Mouse (Mus musculus) urinary bladder, postnatal 14 days (tissue): ENCODE data around the gene Gm10959.
"Not testable (repeated sequence)": the region's sequence is repeated elsewhere in the genome, so short reads cannot be mapped to it uniquely, and the experiment has no call there.

Experiments
- DNase-seq: peaks from one replicate; pipeline ENCODE4 v3.0.0; 2021; ENCODE audit warnings: low spot score

Gm10959 gene

DNA sequence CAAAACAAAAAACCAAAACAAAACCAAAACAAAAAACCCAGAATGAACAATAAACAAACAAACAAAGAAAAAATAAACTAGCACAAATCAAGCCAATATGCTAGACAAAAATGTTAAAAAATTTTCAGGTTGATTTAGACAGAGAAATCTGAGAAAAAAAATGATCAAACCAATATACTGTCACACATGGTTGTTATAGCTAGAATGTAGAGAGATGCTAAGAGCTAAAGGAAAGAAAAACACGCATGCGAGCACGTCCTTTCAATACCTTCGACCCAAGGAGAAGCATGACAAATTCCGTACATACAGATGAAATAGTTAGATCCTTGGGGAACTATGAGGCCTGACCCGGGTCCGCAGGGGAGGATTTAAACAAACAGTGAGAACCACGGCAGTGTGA is at the start of gene Gm10959:
Gm10959 (minus strand) TSS at position 101 of the 400 bp plus-strand sequence.
- DNase-seq: no peak

DNA sequence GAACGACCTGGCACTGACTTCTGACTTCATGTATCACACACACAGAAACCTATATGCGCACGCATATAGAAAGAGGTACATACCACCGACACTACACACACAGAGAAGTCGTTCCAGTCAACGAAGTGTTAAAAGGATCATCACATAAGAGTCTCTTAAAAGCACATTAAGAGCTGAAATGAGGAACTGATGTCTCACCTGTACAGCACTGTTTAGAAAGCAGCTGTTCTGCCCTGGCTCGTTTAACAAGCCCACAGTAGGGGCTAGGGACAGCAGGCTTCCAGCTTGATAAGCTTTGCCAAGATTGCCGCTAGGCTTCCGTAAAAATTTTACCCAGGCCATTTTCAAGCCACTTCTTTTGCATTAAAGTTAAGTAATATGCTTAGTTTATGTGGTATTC is 49.2 kb upstream of the Gm10959 start:
- no peak for DNase-seq

GRCm38 (mm10) chr3:122964301-122964700 is 45.1 kb upstream of the Gm10959 start:
- DNase-seq: no peak

GRCm38 (mm10) chr3:122950129-122950528 is 31.0 kb upstream of the Gm10959 start:
- no peak for DNase-seq

- DNase-seq: no peak
These were observed 24.3 kb upstream of the Gm10959 start for GRCm38 (mm10) chr3:122943387-122943890.

DNA sequence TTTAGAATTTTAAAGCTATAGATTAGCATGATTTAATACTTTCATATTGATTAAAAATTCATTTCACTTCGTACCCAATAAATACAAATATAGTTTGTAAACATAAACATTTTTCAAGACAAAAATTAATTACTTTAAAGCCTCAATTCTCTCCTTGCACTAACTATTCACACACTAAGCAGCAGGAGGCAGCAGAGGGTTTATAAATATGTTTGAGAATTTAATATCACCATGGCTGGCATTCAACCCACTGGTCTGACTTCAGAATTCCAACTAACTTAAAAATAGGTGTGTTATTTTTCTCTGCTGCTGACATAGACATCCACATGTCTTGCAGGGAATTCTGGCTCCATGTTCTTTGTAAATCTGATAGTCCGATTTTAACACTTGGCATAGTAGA is 20.1 kb upstream of the Gm10959 start:
- DNase-seq: peak; percentile 42

DNA sequence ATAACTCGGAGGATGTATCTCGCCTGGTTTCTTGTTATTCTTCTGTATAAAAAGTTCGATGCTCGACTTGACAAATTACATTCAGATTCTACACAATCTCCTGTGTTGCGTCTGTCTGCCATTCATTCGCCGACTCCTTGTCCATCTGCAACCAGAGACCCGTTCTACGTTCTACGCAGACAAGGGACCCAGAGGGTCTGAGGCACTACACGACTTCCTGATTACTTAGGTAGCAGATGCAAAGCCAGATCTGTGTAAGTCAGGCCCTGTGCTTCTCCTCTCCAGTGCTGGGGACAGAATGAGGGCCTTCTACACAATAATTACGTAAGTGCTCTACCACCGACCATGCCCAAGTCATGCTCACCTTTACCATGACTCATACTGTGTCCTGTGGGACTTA is 18.0 kb upstream of the Gm10959 start:
- DNase-seq: not testable (repeated sequence)

- no peak for DNase-seq
These were observed 13.3 kb upstream of the Gm10959 start for GRCm38 (mm10) chr3:122932466-122932865.

DNA sequence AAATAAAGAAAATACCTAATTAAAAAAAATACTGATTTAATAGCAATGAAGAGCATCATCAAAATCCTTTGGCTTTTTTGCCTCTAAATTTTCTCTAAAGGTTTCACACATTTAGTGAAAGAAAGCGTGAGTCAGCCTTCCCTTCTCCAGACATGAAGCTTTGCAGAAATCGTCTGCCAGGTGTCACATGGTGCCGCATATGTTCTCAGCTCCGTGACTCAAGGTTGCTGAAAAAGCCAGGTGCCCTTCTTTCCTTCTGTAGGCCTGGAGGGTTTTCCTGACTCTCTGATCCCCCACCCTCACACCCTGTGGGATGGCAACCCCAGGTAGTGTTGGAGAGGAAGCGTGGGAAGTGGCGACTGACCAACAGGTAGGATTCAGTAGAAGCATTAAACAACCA is 10.6 kb upstream of the Gm10959 start:
- DNase-seq: no peak

- peak; percentile 98 for DNase-seq
These were observed 5.1 kb upstream of the Gm10959 start, which contains the start of gene 1810037I17Rik for GRCm38 (mm10) chr3:122924009-122924914. Gene 1810037I17Rik (plus strand): TSS chr3:122924203.

- no peak for DNase-seq
These were observed 4.0 kb upstream of the Gm10959 start for GRCm38 (mm10) chr3:122923147-122923546.

DNA sequence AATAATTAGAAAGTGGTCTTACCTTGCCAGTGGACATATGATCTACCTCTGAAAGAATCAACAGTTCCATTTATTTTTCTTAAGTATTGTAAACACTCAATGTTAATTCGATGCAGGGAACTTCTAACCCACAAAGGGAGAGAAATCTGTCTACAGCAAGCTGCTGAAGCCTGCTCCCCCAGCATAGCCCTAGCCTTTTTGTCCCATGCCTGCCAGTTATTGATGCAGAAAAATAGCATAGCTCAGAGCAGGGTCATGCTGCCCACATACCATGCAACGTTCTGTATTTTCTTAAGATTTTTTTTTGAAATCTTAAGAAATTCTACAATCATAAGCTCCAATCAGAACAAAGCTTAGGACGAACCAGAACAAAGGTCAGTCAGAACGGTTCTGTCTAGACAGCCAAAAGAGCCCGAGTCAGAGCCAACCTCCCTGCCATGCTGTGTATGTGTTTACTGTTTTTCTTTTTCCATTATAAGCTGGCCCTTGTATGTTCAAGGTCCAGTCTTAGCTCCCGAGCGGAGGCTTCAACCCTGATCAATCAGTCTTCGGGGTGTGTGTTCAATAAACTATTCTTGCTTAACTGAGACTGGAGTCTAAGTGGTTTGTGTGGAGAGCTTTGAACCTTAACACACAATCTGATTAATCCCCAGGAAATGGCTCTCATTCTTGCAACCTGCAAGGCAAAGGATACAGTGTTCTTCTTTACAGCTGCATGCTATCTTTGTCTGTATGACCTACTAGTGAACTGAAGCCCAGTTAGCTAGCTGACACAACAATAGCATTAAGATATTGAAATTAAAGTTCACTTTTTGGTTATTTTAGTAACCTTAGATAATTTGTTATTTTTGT is 2.7 kb upstream of the Gm10959 start:
- no peak for DNase-seq

GRCm38 (mm10) chr3:122920572-122921435 is 1.6 kb upstream of the Gm10959 start:
- DNase-seq: peak; percentile 79

DNA sequence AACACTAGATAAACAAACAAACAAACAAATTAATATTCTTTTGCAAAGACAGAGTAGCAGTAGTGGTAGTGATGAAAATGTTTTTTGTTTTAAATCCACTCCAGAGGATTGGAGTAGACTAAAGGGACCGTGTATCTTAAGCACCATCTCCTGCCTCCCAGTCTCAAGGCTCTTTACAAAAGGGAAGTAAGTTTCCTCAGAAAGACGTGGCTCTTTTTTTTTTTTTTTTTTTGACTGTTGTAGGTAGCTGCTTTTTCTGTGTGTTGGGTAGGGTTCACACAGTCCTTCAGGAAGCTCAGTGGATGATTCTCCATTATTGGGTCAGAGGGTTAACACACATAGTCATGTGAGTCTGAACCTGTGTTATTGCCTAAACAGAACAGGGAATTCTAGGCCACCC is 488 bp downstream of the Gm10959 start:
- DNase-seq: no peak

- DNase-seq: no peak
These were observed 2.9 kb downstream of the Gm10959 start for GRCm38 (mm10) chr3:122916191-122916680.

DNA sequence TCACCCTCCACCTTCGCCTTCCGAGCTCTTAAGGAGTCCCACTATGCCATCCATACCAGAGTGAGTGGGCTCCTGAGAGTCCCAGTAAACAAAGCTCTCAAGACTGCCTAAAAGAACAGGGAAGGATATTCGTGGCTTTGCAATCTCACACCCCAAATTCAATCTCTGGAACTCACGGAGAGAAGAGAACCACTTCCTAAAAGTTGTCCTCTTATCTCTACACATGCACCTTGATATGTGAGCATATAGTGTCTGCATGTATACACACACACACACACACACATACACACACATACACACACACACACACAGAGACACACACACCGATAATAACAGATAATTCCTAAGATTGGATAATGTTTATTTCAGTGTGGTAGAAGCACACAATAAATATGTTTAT is 3.7 kb downstream of the Gm10959 start:
- no peak for DNase-seq

- DNase-seq: no peak
These were observed 11.3 kb downstream of the Gm10959 start for GRCm38 (mm10) chr3:122907841-122908240.

DNA sequence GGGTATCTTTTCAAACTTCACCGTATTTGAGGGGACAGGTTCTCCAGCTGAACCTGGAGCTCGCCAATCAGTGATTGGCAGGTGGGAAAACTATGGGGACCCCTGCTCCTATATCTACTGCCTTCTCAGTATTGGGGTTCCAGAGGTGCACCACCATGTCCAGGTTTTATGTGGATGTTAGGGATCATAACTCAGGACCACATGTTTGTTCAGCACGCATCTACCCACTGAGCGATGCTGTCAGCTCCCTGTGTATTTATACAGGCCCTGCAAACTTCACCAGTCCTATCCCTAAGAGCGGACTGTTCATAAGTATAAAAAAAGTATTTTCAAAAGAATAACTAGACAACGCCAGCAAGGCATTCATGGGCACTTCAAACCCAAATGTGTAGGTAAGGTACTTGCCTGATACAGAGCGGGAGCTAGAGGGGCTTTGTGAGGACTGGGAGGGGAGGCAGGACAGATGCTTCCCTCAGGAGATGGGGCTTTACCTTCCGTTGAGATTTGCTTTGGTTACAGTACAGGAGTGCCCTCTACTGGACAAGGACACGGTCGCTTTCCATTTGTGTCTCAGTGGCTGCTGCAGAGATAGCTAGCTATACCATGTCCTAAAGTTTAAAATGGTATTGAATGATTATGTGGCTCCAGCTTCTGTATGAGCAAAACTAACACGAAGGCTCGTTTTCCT is 15.3 kb downstream of the Gm10959 start:
- peak; percentile 54 for DNase-seq

- no peak for DNase-seq
These were observed 20.9 kb downstream of the Gm10959 start for GRCm38 (mm10) chr3:122898254-122898653.

GRCm38 (mm10) chr3:122895189-122895731 is 23.9 kb downstream of the Gm10959 start:
- no peak for DNase-seq

DNA sequence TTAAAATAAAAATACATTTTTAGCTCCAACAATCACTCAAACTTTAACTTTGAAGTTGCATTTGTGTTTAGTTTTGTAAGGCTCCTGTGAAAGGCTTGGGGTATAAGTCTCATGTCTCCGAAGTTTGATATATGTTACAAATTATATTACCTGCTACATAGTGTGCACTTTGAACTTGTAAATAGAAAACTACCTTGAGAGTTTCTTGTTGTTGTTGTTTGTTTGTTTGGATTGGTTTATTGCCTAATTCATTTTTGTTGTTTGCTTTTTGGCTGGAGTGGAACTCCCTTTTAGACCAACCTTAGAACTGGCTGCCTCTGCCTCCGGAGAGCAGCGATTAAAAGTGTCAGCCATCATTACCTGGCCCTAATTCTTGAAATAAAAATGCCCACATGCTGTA is 24.4 kb downstream of the Gm10959 start, which contains the start of gene Fabp2:
Fabp2 (plus strand) TSS at position 301 of the 400 bp plus-strand sequence.
- DNase-seq: no peak
